Mouse (Mus musculus): ENCODE results near the gene Fgf4.

The Fgf4 gene

GRCm38 (mm10) chr7:144847067-144847466 is at the start of gene Fgf4:
Gene Fgf4 (plus strand): TSS chr7:144847367.
- in situ Hi-C loops (cut with MboI): no loop called here

- in situ Hi-C loops (cut with MboI): no loop called here
Observed at GRCm38 (mm10) chr7:144798471-144798870, 48.7 kb upstream of the Fgf4 start.

- in situ Hi-C loops (cut with MboI): no loop called here
Observed at GRCm38 (mm10) chr7:144807036-144807435, 40.1 kb upstream of the Fgf4 start.

- in situ Hi-C loops (cut with MboI): no loop called here
Observed at GRCm38 (mm10) chr7:144807976-144808577, 39.1 kb upstream of the Fgf4 start.

GRCm38 (mm10) chr7:144811521-144811920 is 35.6 kb upstream of the Fgf4 start:
- in situ Hi-C loops (cut with MboI): no loop called here

GRCm38 (mm10) chr7:144821901-144822300 is 25.3 kb upstream of the Fgf4 start:
- in situ Hi-C loops (cut with MboI): no loop called here

- in situ Hi-C loops (cut with MboI): no loop called here
Observed at GRCm38 (mm10) chr7:144823988-144824387, 23.2 kb upstream of the Fgf4 start.

- in situ Hi-C loops (cut with MboI): no loop called here
Observed at GRCm38 (mm10) chr7:144828369-144828768, 18.8 kb upstream of the Fgf4 start.

GRCm38 (mm10) chr7:144837891-144838488 is 9.2 kb upstream of the Fgf4 start, which contains the start of gene Fgf3:
Gene Fgf3 (plus strand): TSS chr7:144838083.
- in situ Hi-C loops (cut with MboI): no loop called here

- in situ Hi-C loops (cut with MboI): no loop called here
Observed at GRCm38 (mm10) chr7:144838522-144839503, 8.4 kb upstream of the Fgf4 start.

GRCm38 (mm10) chr7:144846158-144846557 is 1.0 kb upstream of the Fgf4 start:
- in situ Hi-C loops (cut with MboI): no loop called here

GRCm38 (mm10) chr7:144851321-144851720 is 4.2 kb downstream of the Fgf4 start:
- in situ Hi-C loops (cut with MboI): no loop called here

GRCm38 (mm10) chr7:144854966-144855365 is 7.8 kb downstream of the Fgf4 start:
- in situ Hi-C loops (cut with MboI): no loop called here

- in situ Hi-C loops (cut with MboI): no loop called here
Observed at GRCm38 (mm10) chr7:144857158-144857557, 10.0 kb downstream of the Fgf4 start.

GRCm38 (mm10) chr7:144857826-144858342 is 10.7 kb downstream of the Fgf4 start:
- in situ Hi-C loops (cut with MboI): no loop called here

GRCm38 (mm10) chr7:144858702-144859101 is 11.5 kb downstream of the Fgf4 start:
- in situ Hi-C loops (cut with MboI): no loop called here

- in situ Hi-C loops (cut with MboI): no loop called here
Observed at GRCm38 (mm10) chr7:144861056-144861768, 14.0 kb downstream of the Fgf4 start.

- in situ Hi-C loops (cut with MboI): no loop called here
Observed at GRCm38 (mm10) chr7:144861769-144862070, 14.6 kb downstream of the Fgf4 start.

GRCm38 (mm10) chr7:144862126-144862525 is 15.0 kb downstream of the Fgf4 start:
- in situ Hi-C loops (cut with MboI): no loop called here

GRCm38 (mm10) chr7:144862712-144863111 is 15.5 kb downstream of the Fgf4 start:
- in situ Hi-C loops (cut with MboI): no loop called here

- in situ Hi-C loops (cut with MboI): no loop called here
Observed at GRCm38 (mm10) chr7:144863196-144863595, 16.0 kb downstream of the Fgf4 start.

GRCm38 (mm10) chr7:144864160-144864670 is 17.0 kb downstream of the Fgf4 start:
- in situ Hi-C loops (cut with MboI): no loop called here

All from mature B cell (primary cell).